Mouse (Mus musculus) liver, embryonic 16.5 days (tissue): ENCODE measurements around the gene Rtn4rl1. TPM values are rescaled to one million over a fixed set of nuclear protein-coding genes. Genes with fewer than 3 reads are reported as not detected.
A peak's percentile ranks its signal among the peaks of the same experiment; 100 is the strongest.

Experiments used
- ATAC-seq: fragments of 200-750 bp; cut with Nextera tagmentation; 2 replicates; pipeline ENCODE4 v1.8.0; 2017; ENCODE audit warnings: low read depth, mild to moderate bottlenecking, moderate number of reproducible peaks, moderate library complexity
- H3K27ac ChIP-seq: fragments of 300-500 bp; sonication (generic); 2 replicates; pipeline ENCODE4 v1.5.1; 2014; ENCODE audit warnings: mild to moderate bottlenecking, low read length
- H3K27me3 ChIP-seq: fragments of 300-500 bp; sonication (generic); 2 replicates; pipeline ENCODE4 v1.6.1; 2014; ENCODE audit warnings: low read depth, low read length, mixed read lengths; ENCODE audit not compliant: control insufficient read depth, insufficient read depth
- H3K36me3 ChIP-seq: fragments of 300-500 bp; sonication (generic); 2 replicates; pipeline ENCODE4 v1.6.1; 2014; ENCODE audit warnings: mild to moderate bottlenecking; ENCODE audit not compliant: control insufficient read depth, insufficient read depth
- H3K4me1 ChIP-seq: fragments of 300-500 bp; sonication (generic); 2 replicates; pipeline ENCODE4 v1.6.1; 2014; ENCODE audit warnings: low read depth, low read length, mixed read lengths; ENCODE audit not compliant: control insufficient read depth
- H3K4me2 ChIP-seq: fragments of 300-500 bp; sonication (generic); 2 replicates; pipeline ENCODE4 v1.6.1; 2014; ENCODE audit warnings: low read depth, low read length, mixed read lengths
- H3K4me3 ChIP-seq: fragments of 300-500 bp; sonication (generic); 2 replicates; pipeline ENCODE4 v1.5.1; 2014; ENCODE audit warnings: low read depth, mild to moderate bottlenecking, low read length
- H3K9ac ChIP-seq: fragments of 300-500 bp; sonication (generic); 2 replicates; pipeline ENCODE4 v1.6.1; 2014; ENCODE audit warnings: low read depth, low read length
- H3K9me3 ChIP-seq: fragments of 300-500 bp; sonication (generic); replicated peaks from 2 replicates; pipeline ENCODE4 v1.6.1; 2016; ENCODE audit warnings: low read length; ENCODE audit not compliant: control insufficient read depth
- WGBS: fragments of 180-500 bp; shearing (Covaris S2); extraction: QIAGEN DNeasy Blood & Tissue Kit; methylation state at CpG from one replicate; pipeline ENCODE4 v1.1.7; 2014; ENCODE audit not compliant: insufficient replicate concordance; 5-methylcytosine and 5-hydroxymethylcytosine counted together
- polyA plus RNA-seq: library from polyadenylated mRNA; unstranded; fragments of >200 nt; fragmentation: Nextera tagmentation; extraction: Ambion mirVana; gene quantifications from 2 replicates; pipeline ENCODE4 v1.2.1, GENCODE M21; 2015

The Rtn4rl1 gene
- polyA plus RNA-seq, 1 experiment from 2014 or later: 0.44 TPM

DNA sequence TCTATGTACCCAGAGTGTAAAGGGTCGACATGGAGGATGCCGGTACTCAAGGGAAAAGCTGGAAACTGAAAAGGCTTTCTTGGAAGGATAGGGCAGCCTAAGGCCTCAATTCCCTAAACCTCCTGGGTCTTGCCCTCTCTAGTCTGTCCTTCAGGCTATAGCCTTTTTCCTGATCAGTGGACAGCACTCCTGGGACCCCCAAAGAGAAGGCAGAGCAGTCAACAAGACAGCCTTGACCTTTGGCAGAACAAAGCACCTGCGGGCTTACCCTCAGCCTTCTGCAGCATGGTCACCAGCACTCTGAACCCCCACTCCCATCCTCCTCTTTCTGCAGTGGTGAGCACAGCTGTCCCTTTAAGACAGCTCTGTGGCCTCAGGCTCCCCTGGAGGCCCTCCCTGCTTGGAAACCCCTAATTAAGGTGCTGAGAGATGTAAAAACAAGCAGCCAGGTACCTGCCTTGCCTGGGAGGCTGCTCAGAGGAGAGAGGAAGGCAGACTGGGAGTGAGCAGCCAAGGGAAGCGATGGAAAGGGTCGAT, 2.6 kb upstream of the Rtn4rl1 start, which contains the start of gene Dph1:
Dph1 (minus strand) TSS at position 337 of the 537 bp plus-strand sequence.
- H3K4me2 ChIP-seq: peak within 1 kb of the TSS; percentile 89
- H3K4me3 ChIP-seq: peak within 1 kb of the TSS; percentile 85
- peaks cover 39% of the 10 kb centered on the region for H3K4me1 ChIP-seq
- no peaks in the 10 kb centered on the region for H3K36me3 ChIP-seq
- ATAC-seq: no peak
- H3K27me3 ChIP-seq: peaks cover 42% of the 10 kb centered on the region
- H3K27ac ChIP-seq: peak within 1 kb of the TSS; percentile 67
- H3K9ac ChIP-seq: peak within 1 kb of the TSS; percentile 68
- 46% methylated on average over 5 of the region's 5 CpGs for WGBS
- no peaks in the 10 kb centered on the region for H3K9me3 ChIP-seq

DNA sequence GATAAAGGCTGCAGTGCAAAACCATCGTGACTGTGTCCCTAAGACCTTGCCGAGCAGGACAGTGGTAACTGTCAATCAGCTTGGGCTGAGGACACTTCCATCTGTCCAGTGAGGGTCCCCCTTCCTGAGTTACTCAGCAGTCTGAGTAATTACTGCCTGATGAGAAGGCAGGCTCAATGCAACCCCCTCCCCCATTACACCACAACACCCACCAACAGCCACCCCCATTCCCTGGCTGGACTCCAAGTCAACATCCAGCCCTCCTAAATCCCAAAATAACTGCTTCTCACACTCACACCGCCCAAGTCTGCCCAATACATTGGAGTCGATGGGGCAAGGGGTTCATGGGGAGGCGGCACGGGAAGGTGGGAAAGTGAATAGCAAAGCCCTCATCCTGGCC, 1.7 kb upstream of the Rtn4rl1 start:
- WGBS: 60% methylated on average over 6 of the region's 6 CpGs
- Histone ChIP-seq H3K4me3 (no peak overlapping the region), H3K4me1 (peaks cover 39% of the 10 kb centered on the region), H3K9me3 (no peaks in the 10 kb centered on the region), H3K27ac (no peak overlapping the region), H3K4me2 (no peak overlapping the region), H3K36me3 (no peaks in the 10 kb centered on the region), H3K27me3 (peaks cover 50% of the 10 kb centered on the region), H3K9ac (no peak overlapping the region)
- no peak for ATAC-seq

DNA sequence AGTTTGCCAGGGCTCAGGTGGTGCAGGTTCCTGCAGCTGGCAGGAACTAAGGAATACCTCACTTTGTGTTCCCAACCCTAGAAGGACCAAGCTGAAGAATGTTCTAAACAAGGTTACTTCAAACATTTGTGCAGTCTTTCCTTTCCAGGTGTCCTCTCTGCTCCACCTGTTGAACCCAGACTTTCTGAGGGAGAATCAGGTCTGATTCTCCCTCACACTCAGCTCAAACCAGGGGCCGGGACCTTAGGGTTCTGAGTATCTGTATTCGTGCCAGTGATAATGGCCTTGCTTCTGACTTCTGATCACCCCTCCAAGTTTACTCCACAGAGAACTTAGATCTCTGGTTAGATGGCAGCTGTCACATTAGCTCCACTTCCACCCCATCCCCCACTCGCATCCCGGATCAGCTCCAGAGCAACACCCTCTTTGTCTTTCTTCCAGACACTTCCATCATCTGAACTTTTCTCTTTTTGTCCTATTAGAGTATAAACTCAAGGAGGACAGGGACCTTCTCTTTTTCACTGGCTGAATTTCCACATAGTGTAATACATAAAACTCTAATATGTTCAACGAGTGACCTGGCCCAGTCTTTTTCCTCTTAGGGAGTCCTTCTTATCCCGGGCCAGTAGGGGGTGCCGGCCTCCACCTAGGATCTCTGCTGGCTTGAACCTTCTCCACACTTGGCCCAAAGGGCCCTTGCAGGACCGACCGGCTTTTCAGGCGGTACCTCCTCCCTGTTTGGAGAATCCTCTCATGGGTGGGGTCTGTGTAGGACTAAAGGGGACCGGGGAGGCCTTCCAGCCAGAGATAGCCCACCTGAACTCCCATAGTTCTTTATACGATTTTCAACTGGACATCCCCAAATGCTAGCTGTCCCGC, 1.0 kb upstream of the Rtn4rl1 start:
- Histone ChIP-seq H3K4me2 (peak overlapping the region; percentile 72), H3K36me3 (no peaks in the 10 kb centered on the region), H3K4me1 (peaks cover 39% of the 10 kb centered on the region), H3K9ac (no peak overlapping the region), H3K4me3 (peak overlapping the region; percentile 59), H3K27ac (no peak overlapping the region), H3K27me3 (peaks cover 55% of the 10 kb centered on the region), H3K9me3 (no peaks in the 10 kb centered on the region)
- 23% methylated on average over 13 of the region's 13 CpGs for WGBS
- peak; percentile 44; the same call in 1 of the 2 replicates for ATAC-seq

DNA sequence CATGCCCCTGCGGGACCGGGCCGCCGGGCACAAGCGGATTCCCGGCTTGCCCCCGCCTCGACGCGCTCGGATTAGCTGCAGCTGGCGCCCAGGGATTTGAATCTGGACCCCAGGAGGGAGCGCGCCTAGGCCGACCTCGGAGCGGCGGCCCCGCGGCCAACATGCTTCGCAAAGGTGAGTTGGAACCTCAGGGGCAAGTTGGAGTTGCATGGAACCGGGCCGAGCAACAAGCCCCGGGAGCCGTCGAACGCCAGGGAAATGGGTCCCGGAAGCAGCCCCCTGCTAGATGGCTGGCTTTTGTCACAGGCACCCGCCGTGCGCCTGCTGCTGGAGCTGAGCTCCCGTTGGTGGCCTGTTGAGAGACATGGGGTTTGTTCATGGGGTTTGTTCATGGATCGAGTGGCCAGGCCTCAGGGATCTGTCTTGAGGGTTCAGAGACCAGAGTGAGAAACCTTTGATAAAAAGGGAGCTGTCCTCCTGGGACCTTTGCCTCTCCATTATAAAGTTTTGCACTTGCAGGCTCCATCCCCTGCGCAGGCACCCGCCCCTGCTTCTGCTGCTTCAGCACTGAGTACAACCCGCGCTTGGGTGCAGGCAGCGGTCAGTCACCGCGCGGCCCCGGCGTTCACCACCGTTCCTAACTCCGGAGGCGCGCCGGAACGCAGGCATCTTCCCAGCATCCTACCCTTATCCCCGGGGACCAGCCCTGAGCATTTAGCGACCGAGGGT, 702 bp downstream of the Rtn4rl1 start:
- H3K4me2 ChIP-seq: peak overlapping the region; percentile 72
- H3K27me3 ChIP-seq: peaks cover 56% of the 10 kb centered on the region
- peaks cover 32% of the 10 kb centered on the region for H3K4me1 ChIP-seq
- no peaks in the 10 kb centered on the region for H3K9me3 ChIP-seq
- ATAC-seq: no peak
- no peaks in the 10 kb centered on the region for H3K36me3 ChIP-seq
- H3K4me3 ChIP-seq: peak overlapping the region; percentile 59
- H3K27ac ChIP-seq: no peak overlapping the region
- 1% methylated on average over 52 of the region's 52 CpGs for WGBS
- no peak overlapping the region for H3K9ac ChIP-seq

DNA sequence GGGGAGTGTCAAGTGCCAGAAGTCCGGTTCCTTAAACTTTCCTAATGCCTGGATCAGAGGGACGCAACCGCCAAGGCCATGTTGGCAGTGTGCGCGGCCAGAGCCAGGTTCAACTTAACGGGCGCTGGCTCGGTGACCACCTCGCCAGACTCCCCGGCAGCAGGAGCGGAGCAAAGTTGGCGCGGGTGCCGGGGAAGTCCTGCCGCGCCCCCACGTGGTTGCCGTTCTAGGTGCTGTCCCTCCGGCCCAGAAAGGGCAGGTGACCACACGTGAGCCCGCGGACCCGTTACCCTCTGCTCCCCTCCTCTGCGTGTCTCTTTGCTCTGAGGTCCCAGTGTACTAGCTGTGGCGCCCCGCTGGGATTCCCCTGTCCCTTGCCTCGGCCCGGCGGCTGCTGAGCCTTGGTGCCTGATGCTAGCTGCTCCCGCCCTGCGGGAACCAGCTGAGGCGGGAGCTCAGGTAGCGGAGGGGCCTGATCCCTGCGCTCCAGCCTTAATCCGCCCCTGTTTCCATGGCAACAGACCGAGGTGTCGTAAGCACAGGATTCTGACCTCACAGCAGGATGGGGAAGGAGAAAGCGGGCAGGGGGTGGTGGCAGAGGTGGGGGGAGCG, 1.4 kb downstream of the Rtn4rl1 start:
- H3K27me3 ChIP-seq: peaks cover 56% of the 10 kb centered on the region
- H3K9me3 ChIP-seq: no peaks in the 10 kb centered on the region
- H3K4me3 ChIP-seq: peak overlapping the region; percentile 59
- 1% methylated on average over 39 of the region's 39 CpGs for WGBS
- H3K9ac ChIP-seq: no peak overlapping the region
- H3K4me1 ChIP-seq: peaks cover 25% of the 10 kb centered on the region
- peak overlapping the region; percentile 72 for H3K4me2 ChIP-seq
- H3K27ac ChIP-seq: no peak overlapping the region
- ATAC-seq: 0 out of 2 replicates have a peak, but pooled peaks have one; percentile 2
- no peaks in the 10 kb centered on the region for H3K36me3 ChIP-seq

DNA sequence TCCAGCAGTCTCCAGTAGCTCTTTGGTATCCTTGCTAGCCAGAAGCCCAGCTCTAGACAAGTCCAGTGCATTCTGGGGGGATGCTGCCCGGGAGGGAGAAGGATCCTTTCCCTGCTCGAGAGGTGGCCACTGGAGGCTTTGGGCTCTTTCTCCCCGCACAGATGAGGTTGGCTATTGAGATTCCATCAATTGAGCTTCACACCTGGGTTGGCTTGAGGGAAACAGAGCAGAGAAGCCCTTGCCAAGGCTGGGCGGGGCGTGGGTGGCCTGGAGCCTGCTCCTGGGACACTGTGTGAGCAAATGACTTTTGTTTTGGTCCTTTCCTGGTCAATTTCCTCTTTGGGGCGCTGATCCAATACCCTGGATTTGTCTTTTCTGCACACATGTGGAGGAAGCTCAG, 2.5 kb downstream of the Rtn4rl1 start:
- no peak overlapping the region for H3K9ac ChIP-seq
- H3K36me3 ChIP-seq: no peaks in the 10 kb centered on the region
- no peak for ATAC-seq
- peaks cover 56% of the 10 kb centered on the region for H3K27me3 ChIP-seq
- H3K4me1 ChIP-seq: peaks cover 17% of the 10 kb centered on the region
- H3K4me2 ChIP-seq: no peak overlapping the region
- 63% methylated on average over 6 of the region's 6 CpGs for WGBS
- H3K4me3 ChIP-seq: no peak overlapping the region
- no peaks in the 10 kb centered on the region for H3K9me3 ChIP-seq
- H3K27ac ChIP-seq: no peak overlapping the region

DNA sequence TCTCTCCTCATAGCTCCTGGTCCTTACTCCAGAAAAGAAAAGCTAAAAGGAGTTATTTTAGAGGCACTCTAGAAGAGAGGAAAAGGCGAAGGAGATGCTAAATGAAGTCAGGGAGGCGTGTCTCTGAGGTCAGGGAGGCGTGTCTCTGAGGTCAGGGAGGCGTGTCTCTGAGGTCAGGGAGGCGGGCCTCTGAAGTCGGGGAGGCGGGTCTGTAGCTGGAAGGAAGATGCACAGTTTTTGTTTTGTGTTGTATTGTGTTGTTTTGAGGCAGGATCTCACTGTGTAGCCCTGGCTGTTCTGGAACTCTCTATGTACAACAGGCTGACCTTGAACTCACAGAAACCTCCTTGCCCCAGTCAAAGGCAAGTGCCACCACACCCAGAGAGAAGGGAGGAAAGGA, 4.4 kb downstream of the Rtn4rl1 start:
- WGBS: 26% methylated on average over 7 of the region's 7 CpGs
- Histone ChIP-seq H3K9me3 (no peaks in the 10 kb centered on the region), H3K4me1 (peaks cover 21% of the 10 kb centered on the region), H3K4me2 (no peak overlapping the region), H3K27me3 (peaks cover 44% of the 10 kb centered on the region), H3K27ac (no peak overlapping the region), H3K4me3 (no peak overlapping the region), H3K36me3 (no peaks in the 10 kb centered on the region), H3K9ac (no peak overlapping the region)
- no peak for ATAC-seq

DNA sequence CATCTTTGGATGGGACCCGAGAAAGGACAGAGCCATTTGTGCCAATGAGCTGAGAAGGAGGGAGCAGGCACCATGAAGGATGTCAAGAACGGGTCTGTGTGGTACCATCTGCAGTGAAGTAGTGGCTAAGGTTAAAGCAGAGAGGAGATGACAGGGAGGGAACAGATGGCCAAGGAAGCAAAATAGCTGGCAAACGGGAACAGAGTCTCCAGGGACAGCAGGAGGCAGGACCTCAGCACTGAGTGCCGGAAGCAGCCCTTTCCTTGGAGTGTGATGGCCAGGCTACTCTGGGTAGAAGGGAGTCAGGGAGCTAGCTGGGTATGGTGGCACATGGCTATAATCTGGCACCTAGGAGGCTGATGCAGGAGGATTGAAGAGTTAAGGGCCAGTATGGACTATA, 5.2 kb downstream of the Rtn4rl1 start:
- no peak overlapping the region for H3K9ac ChIP-seq
- H3K27ac ChIP-seq: no peak overlapping the region
- H3K36me3 ChIP-seq: no peaks in the 10 kb centered on the region
- ATAC-seq: no peak
- no peaks in the 10 kb centered on the region for H3K9me3 ChIP-seq
- H3K4me2 ChIP-seq: no peak overlapping the region
- peaks cover 15% of the 10 kb centered on the region for H3K4me1 ChIP-seq
- no peak overlapping the region for H3K4me3 ChIP-seq
- peaks cover 36% of the 10 kb centered on the region for H3K27me3 ChIP-seq
- WGBS: 64% methylated on average over 4 of the region's 4 CpGs
